Mouse (Mus musculus) kidney, adult 2 months (tissue): ENCODE measurements at regions not wholly inside any gene's neighbourhood (a gene's known extent, or its start where the extent isn't known, plus 50 kb on each side); places are given as distances from the start of the nearest gene placed in this dataset.

ENCODE experiments used
- CTCF ChIP-seq: fragments of 200-500 bp; conservative IDR thresholded peaks from 2 replicates; pipeline ENCODE4 v1.5.1; 2011; ENCODE audit warnings: low read depth, mild to moderate bottlenecking, control low read depth, low read length, moderate library complexity, mixed read lengths; ENCODE audit not compliant: insufficient read depth, insufficient read length
- POLR2A ChIP-seq: fragments of 200-500 bp; IDR thresholded peaks from one replicate; pipeline ENCODE4 v1.6.1; 2011; ENCODE audit warnings: low read depth, low read length, control low read depth

- TF ChIP-seq CTCF = no peak
- no peak for TF ChIP-seq POLR2A
These were observed 89.1 kb downstream of the Cd24a start for GRCm38 (mm10) chr10:43667086-43667690.
